ENCODE assay signal across 12 mouse cellular contexts in genomic region chr3:108178756-108179715, GRCm38 (mm10). TPM values are rescaled to one million over a fixed set of nuclear protein-coding genes. Genes with fewer than 3 reads are reported as not detected.
A peak's percentile ranks its signal among the peaks of the same experiment; 100 is the strongest.
DNase-seq lines count a peak whose midpoint lies in the region; ATAC-seq and TF ChIP-seq lines count a peak whose summit lies in the region.
"Had no signal": no experiment of that assay in that cellular context is flagged by ENCODE, and none has a peak within 500 bp of the region (broad histone marks: within the 10 kb centered on the region; RNA-seq: fewer than 3 reads in every experiment).

No protein-coding gene starts in this region.

- DNase-seq in embryonic facial prominence, embryonic 10.5 days (ENCODE audit: low spot score) = no peak
- peak; percentile 42 for DNase-seq in kidney, postnatal 14 days
- no peak for DNase-seq in kidney, postnatal 25 days
- no peak for DNase-seq in midbrain, postnatal 0 days (ENCODE audit: low spot score)
- DNase-seq in urinary bladder, postnatal 10 days (ENCODE audit: low spot score) = no peak
- DNase-seq: cerebellum, postnatal 14 days had no signal

- peaks cover 10% of the 10 kb centered on the region for H3K4me1 ChIP-seq in embryonic facial prominence, embryonic 12.5 days
- H3K4me1 ChIP-seq in embryonic facial prominence, embryonic 10.5 days = peaks cover 16% of the 10 kb centered on the region
- H3K4me1 ChIP-seq in midbrain, postnatal 0 days (ENCODE audit: insufficient read depth, low read length) = peaks cover 8% of the 10 kb centered on the region; the same call in 1 of the 2 replicates
- peaks cover 14% of the 10 kb centered on the region for H3K4me1 ChIP-seq in midbrain, embryonic 15.5 days
- H3K4me1 ChIP-seq in neural tube, embryonic 15.5 days = peaks cover 26% of the 10 kb centered on the region

- no peak overlapping the region for H3K9ac ChIP-seq in embryonic facial prominence, embryonic 12.5 days
- H3K9ac ChIP-seq in midbrain, postnatal 0 days (replicated peaks; ENCODE audit: low read length, poor library complexity, severe bottlenecking) = no peak overlapping the region
- H3K9ac ChIP-seq in midbrain, embryonic 15.5 days = no peak overlapping the region
- H3K9ac ChIP-seq in neural tube, embryonic 15.5 days (replicated peaks) = no peak overlapping the region
- H3K9ac ChIP-seq: heart, embryonic 13.5 days; hindbrain, embryonic 12.5 days had no signal

- 68% methylated on average over 7 of the region's 7 CpGs for WGBS in embryonic facial prominence, embryonic 12.5 days
- WGBS in embryonic facial prominence, embryonic 10.5 days = 85% methylated on average over 7 of the region's 7 CpGs
- 78% methylated on average over 7 of the region's 7 CpGs for WGBS in midbrain, postnatal 0 days
- 80% methylated on average over 7 of the region's 7 CpGs for WGBS in midbrain, embryonic 15.5 days
- WGBS in neural tube, embryonic 15.5 days = 79% methylated on average over 7 of the region's 7 CpGs

- no peak overlapping the region for H3K4me3 ChIP-seq in embryonic facial prominence, embryonic 12.5 days
- H3K4me3 ChIP-seq in embryonic facial prominence, embryonic 10.5 days = no peak overlapping the region
- no peak overlapping the region for H3K4me3 ChIP-seq in midbrain, postnatal 0 days (ENCODE audit: low read depth, low read length)
- no peak overlapping the region for H3K4me3 ChIP-seq in midbrain, embryonic 15.5 days
- no peak overlapping the region for H3K4me3 ChIP-seq in neural tube, embryonic 15.5 days (replicated peaks)
- H3K4me3 ChIP-seq: heart, embryonic 13.5 days; hindbrain, embryonic 12.5 days had no signal

- no peaks in the 10 kb centered on the region for H3K9me3 ChIP-seq in embryonic facial prominence, embryonic 12.5 days
- no peaks in the 10 kb centered on the region for H3K9me3 ChIP-seq in embryonic facial prominence, embryonic 10.5 days
- no peaks in the 10 kb centered on the region for H3K9me3 ChIP-seq in midbrain, postnatal 0 days (ENCODE audit: low read length)
- H3K9me3 ChIP-seq in midbrain, embryonic 15.5 days = no peaks in the 10 kb centered on the region
- H3K9me3 ChIP-seq in neural tube, embryonic 15.5 days (replicated peaks) = no peaks in the 10 kb centered on the region
- H3K9me3 ChIP-seq: heart, embryonic 13.5 days; hindbrain, embryonic 12.5 days had no signal

- 0 out of 2 replicates have a peak, but pooled peaks have one; percentile 35 for ATAC-seq in embryonic facial prominence, embryonic 12.5 days (ENCODE audit: insufficient number of reproducible peaks, insufficient read depth, low FRiP score, low TSS enrichment)
- no peak for ATAC-seq in midbrain, postnatal 0 days (ENCODE audit: low FRiP score)
- no peak for ATAC-seq in midbrain, embryonic 15.5 days (replicated peaks)
- no peak for ATAC-seq in neural tube, embryonic 15.5 days (ENCODE audit: low FRiP score)

- no peaks in the 10 kb centered on the region for H3K36me3 ChIP-seq in embryonic facial prominence, embryonic 12.5 days
- no peaks in the 10 kb centered on the region for H3K36me3 ChIP-seq in embryonic facial prominence, embryonic 10.5 days (replicated peaks)
- H3K36me3 ChIP-seq in midbrain, postnatal 0 days (ENCODE audit: insufficient read depth, low read length) = no peaks in the 10 kb centered on the region
- H3K36me3 ChIP-seq in midbrain, embryonic 15.5 days (replicated peaks) = no peaks in the 10 kb centered on the region
- no peaks in the 10 kb centered on the region for H3K36me3 ChIP-seq in neural tube, embryonic 15.5 days
- H3K36me3 ChIP-seq: heart, embryonic 13.5 days; hindbrain, embryonic 12.5 days had no signal

- no peaks in the 10 kb centered on the region for H3K27me3 ChIP-seq in embryonic facial prominence, embryonic 12.5 days
- peaks cover 13% of the 10 kb centered on the region for H3K27me3 ChIP-seq in embryonic facial prominence, embryonic 10.5 days (replicated peaks; ENCODE audit: low read depth, poor library complexity, severe bottlenecking)
- no peaks in the 10 kb centered on the region for H3K27me3 ChIP-seq in midbrain, postnatal 0 days (ENCODE audit: insufficient read depth, low read length)
- H3K27me3 ChIP-seq in midbrain, embryonic 15.5 days (replicated peaks) = no peaks in the 10 kb centered on the region
- no peaks in the 10 kb centered on the region for H3K27me3 ChIP-seq in neural tube, embryonic 15.5 days (replicated peaks)
- H3K27me3 ChIP-seq: hindbrain, embryonic 12.5 days had no signal

- H3K4me2 ChIP-seq in embryonic facial prominence, embryonic 12.5 days (replicated peaks) = no peak overlapping the region
- no peak overlapping the region for H3K4me2 ChIP-seq in midbrain, postnatal 0 days (ENCODE audit: low read depth, low read length, poor library complexity, severe bottlenecking)
- H3K4me2 ChIP-seq in midbrain, embryonic 15.5 days = no peak overlapping the region
- no peak overlapping the region for H3K4me2 ChIP-seq in neural tube, embryonic 15.5 days
- H3K4me2 ChIP-seq: heart, embryonic 13.5 days; hindbrain, embryonic 12.5 days had no signal

- no peak overlapping the region for H3K27ac ChIP-seq in embryonic facial prominence, embryonic 12.5 days
- H3K27ac ChIP-seq in embryonic facial prominence, embryonic 10.5 days (replicated peaks) = no peak overlapping the region
- no peak overlapping the region for H3K27ac ChIP-seq in midbrain, postnatal 0 days (ENCODE audit: low read depth, low read length)
- no peak overlapping the region for H3K27ac ChIP-seq in midbrain, embryonic 15.5 days
- H3K27ac ChIP-seq in neural tube, embryonic 15.5 days (replicated peaks) = no peak overlapping the region
- H3K27ac ChIP-seq: heart, embryonic 13.5 days; hindbrain, embryonic 12.5 days; macrophage had no signal

- TF ChIP-seq CTCF in midbrain, postnatal 0 days (IDR thresholded peaks at IDR 0.05) = 0 out of 2 replicates have a peak, but pooled peaks have one; percentile 6

RNA-seq across cellular contexts. Expression of gene Amigo1, which starts 7.1 kb away (rescaled TPM):
- 7.9 and 8.5 TPM in 2 replicates for polyA plus RNA-seq in embryonic facial prominence, embryonic 12.5 days (2016; fragmentation: Nextera tagmentation; extraction: Ambion mirVana)
- 4.0 and 4.3 TPM in 2 replicates for polyA plus RNA-seq in embryonic facial prominence, embryonic 10.5 days (2016; fragmentation: Nextera tagmentation; extraction: Ambion mirVana)
- total RNA-seq in midbrain, postnatal 0 days (2014; rRNA removed) = 35.5 and 37.8 TPM in 2 replicates
- polyA plus RNA-seq in midbrain, postnatal 0 days (2015; fragmentation: Nextera tagmentation; extraction: Ambion mirVana) = 12.2 and 12.6 TPM in 2 replicates
- polyA plus RNA-seq in midbrain, embryonic 15.5 days (2015; fragmentation: Nextera tagmentation; extraction: Ambion mirVana) = 14.4 and 14.7 TPM in 2 replicates
- polyA plus RNA-seq in neural tube, embryonic 15.5 days (2015; fragmentation: Nextera tagmentation; extraction: Ambion mirVana) = 10.2 and 14.4 TPM in 2 replicates

RNA-seq across cellular contexts. Expression of gene Cyb561d1, which starts 22.0 kb away (rescaled TPM):
- 2.6 and 2.7 TPM in 2 replicates for polyA plus RNA-seq in embryonic facial prominence, embryonic 12.5 days (2016; fragmentation: Nextera tagmentation; extraction: Ambion mirVana)
- polyA plus RNA-seq in embryonic facial prominence, embryonic 10.5 days (2016; fragmentation: Nextera tagmentation; extraction: Ambion mirVana) = 3.1 and 3.4 TPM in 2 replicates
- total RNA-seq in midbrain, postnatal 0 days (2014; rRNA removed) = 3.7 and 4.9 TPM in 2 replicates
- polyA plus RNA-seq in midbrain, postnatal 0 days (2015; fragmentation: Nextera tagmentation; extraction: Ambion mirVana) = 3.5 and 4.0 TPM in 2 replicates
- 4.1 and 4.6 TPM in 2 replicates for polyA plus RNA-seq in midbrain, embryonic 15.5 days (2015; fragmentation: Nextera tagmentation; extraction: Ambion mirVana)
- polyA plus RNA-seq in neural tube, embryonic 15.5 days (2015; fragmentation: Nextera tagmentation; extraction: Ambion mirVana) = 3.1 TPM in 2 replicates

RNA-seq across cellular contexts. Expression of gene Gpr61, which starts 24.4 kb away (rescaled TPM):
- 0.36 and 0.43 TPM in 2 replicates for polyA plus RNA-seq in embryonic facial prominence, embryonic 12.5 days (2016; fragmentation: Nextera tagmentation; extraction: Ambion mirVana)
- polyA plus RNA-seq in embryonic facial prominence, embryonic 10.5 days (2016; fragmentation: Nextera tagmentation; extraction: Ambion mirVana) = 0.30 and 0.36 TPM in 2 replicates
- total RNA-seq in midbrain, postnatal 0 days (2014; rRNA removed) = 12.2 and 12.8 TPM in 2 replicates
- 7.8 and 8.4 TPM in 2 replicates for polyA plus RNA-seq in midbrain, postnatal 0 days (2015; fragmentation: Nextera tagmentation; extraction: Ambion mirVana)
- polyA plus RNA-seq in midbrain, embryonic 15.5 days (2015; fragmentation: Nextera tagmentation; extraction: Ambion mirVana) = 5.2 and 5.7 TPM in 2 replicates
- 6.1 and 7.7 TPM in 2 replicates for polyA plus RNA-seq in neural tube, embryonic 15.5 days (2015; fragmentation: Nextera tagmentation; extraction: Ambion mirVana)
- polyA plus RNA-seq: heart, embryonic 13.5 days; macrophage had no signal

RNA-seq across cellular contexts. Expression of gene Atxn7l2, which starts 31.7 kb away (rescaled TPM):
- polyA plus RNA-seq in embryonic facial prominence, embryonic 12.5 days (2016; fragmentation: Nextera tagmentation; extraction: Ambion mirVana) = 27.2 and 29.4 TPM in 2 replicates
- 23.9 and 25.8 TPM in 2 replicates for polyA plus RNA-seq in embryonic facial prominence, embryonic 10.5 days (2016; fragmentation: Nextera tagmentation; extraction: Ambion mirVana)
- total RNA-seq in midbrain, postnatal 0 days (2014; rRNA removed) = 22.5 and 24.9 TPM in 2 replicates
- 16.1 and 19.3 TPM in 2 replicates for polyA plus RNA-seq in midbrain, postnatal 0 days (2015; fragmentation: Nextera tagmentation; extraction: Ambion mirVana)
- polyA plus RNA-seq in midbrain, embryonic 15.5 days (2015; fragmentation: Nextera tagmentation; extraction: Ambion mirVana) = 26.4 and 26.8 TPM in 2 replicates
- polyA plus RNA-seq in neural tube, embryonic 15.5 days (2015; fragmentation: Nextera tagmentation; extraction: Ambion mirVana) = 18.4 and 21.2 TPM in 2 replicates

RNA-seq across cellular contexts. Expression of gene Gnai3, which starts 33.1 kb away (rescaled TPM):
- 196 and 207 TPM in 2 replicates for polyA plus RNA-seq in embryonic facial prominence, embryonic 12.5 days (2016; fragmentation: Nextera tagmentation; extraction: Ambion mirVana)
- 194 and 195 TPM in 2 replicates for polyA plus RNA-seq in embryonic facial prominence, embryonic 10.5 days (2016; fragmentation: Nextera tagmentation; extraction: Ambion mirVana)
- 70.8 and 97.2 TPM in 2 replicates for total RNA-seq in midbrain, postnatal 0 days (2014; rRNA removed)
- polyA plus RNA-seq in midbrain, postnatal 0 days (2015; fragmentation: Nextera tagmentation; extraction: Ambion mirVana) = 87.4 and 93.6 TPM in 2 replicates
- 111 and 114 TPM in 2 replicates for polyA plus RNA-seq in midbrain, embryonic 15.5 days (2015; fragmentation: Nextera tagmentation; extraction: Ambion mirVana)
- polyA plus RNA-seq in neural tube, embryonic 15.5 days (2015; fragmentation: Nextera tagmentation; extraction: Ambion mirVana) = 103 and 121 TPM in 2 replicates
